Mouse (Mus musculus): ENCODE results near the gene Scrn2. TPM values are rescaled to one million over a fixed set of nuclear protein-coding genes. Genes with fewer than 3 reads are reported as not detected.

Scrn2 gene
- 6.3 and 7.4 TPM in 2 replicates for polyA plus RNA-seq (2021; fragmentation: Nextera tagmentation)
- long read RNA-seq, experiment 1, transcript Scrn2-201 (8 exons, 1,530 nt) = major isoform, 20 of 35 reads
- long read RNA-seq, experiment 1, partial matches to known transcripts = 8 of 35 reads
- long read RNA-seq, experiment 1, other reads (novel, unspliced or antisense) = 6 of 35 reads
- long read RNA-seq, experiment 2, transcript Scrn2-201 (8 exons, 1,530 nt) = major isoform, 6 of 10 reads
- long read RNA-seq, experiment 2, partial matches to known transcripts = 4 of 10 reads
- long read RNA-seq, experiment 2, other reads (novel, unspliced or antisense) = 0 of 10 reads

GRCm38 (mm10) chr11:97029686-97030417 lies at the start of gene Scrn2:
Scrn2 (plus strand) TSS chr11:97029938.

GRCm38 (mm10) chr11:96982859-96983258 lies 46.9 kb upstream of the Scrn2 start, which contains the start of gene Sp2:
Sp2 (minus strand) TSS chr11:96982959.

GRCm38 (mm10) chr11:97013121-97013670 lies 16.5 kb upstream of the Scrn2 start, which contains the start of gene Sp6:
Sp6 (plus strand) TSS chr11:97013394.

DNA sequence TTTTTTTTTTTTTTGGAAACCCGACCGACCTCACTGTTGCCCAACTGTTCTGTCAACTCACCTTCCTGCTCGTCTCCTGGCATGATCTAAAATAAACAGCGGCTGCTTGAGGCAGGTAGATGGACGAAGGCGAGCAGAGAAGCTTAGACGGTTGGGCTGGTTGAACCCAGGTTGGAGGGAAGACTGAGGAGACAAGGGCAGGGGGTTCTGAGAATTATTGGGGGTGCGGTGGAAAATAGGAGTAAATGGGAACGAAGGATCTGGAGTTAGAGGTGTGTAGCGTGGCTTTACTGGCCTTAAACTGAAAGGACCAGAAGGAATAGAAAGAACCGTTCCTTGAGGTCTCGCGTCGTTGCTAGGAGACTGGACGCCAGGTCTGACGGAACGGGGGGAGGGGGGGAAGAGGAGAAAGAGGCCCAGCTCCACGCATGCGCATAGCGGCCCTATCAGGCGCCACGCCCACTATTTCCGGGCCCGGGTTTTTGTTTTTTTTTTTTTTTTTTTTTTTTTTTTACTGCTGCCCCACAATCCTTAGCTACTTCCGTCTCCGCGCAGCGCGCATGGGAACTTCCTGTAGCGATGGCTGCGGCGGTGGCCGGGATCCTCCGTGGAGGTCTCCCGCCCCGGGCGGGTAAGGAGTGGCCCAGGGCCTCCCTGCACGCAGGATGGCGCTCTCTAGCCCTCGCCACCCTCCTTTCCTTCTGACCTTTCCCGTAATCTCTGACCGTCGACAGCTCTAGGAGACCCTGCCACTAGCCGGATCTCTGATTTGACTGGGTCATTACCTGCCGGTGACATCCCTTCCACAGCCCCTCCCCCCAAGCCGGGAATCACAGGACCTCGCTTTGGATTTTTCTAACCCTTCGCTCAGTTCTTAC lies 11.5 kb downstream of the Scrn2 start, which contains the start of the genes Lrrc46 and Mrpl10:
Gene Lrrc46, minus strand, starts transcription at position 386 of the 878 bp plus-strand sequence.
Gene Mrpl10, plus strand, starts transcription at position 539 of the 878 bp plus-strand sequence.

DNA sequence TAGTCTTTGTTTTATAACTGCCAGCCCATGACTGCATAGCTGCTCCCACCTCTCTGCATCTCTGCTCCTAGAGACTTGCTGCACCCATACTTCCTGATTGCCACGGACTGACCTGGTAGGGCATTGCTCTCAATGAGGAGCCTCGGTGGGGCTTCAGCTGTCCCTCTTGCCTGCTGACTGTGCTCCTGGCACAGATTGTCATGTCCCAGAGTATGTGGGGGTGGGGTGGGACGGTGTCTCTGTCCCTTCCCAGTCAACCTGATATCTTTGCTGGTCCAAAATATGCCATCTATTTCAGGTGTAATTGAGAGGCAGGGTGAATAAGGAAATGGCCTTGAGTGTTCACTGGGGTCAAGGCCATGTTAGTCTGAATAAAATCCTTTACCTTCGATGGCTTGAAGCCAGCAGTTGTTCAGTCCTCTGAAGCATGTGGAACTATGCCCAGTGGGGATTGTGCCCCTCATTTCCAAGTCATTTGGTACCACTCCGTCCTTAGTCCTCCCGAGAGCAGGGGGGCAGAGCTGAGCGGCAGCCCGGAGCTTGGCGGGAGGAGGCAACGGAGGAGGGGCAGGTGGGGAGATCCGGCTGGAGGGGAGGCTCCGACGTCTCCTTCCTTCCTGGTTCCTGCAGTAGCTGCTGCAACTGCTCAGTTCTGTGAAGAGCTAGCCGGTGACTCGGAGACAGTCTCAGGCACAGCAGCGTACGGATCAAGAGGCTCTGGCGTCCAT lies 20.6 kb downstream of the Scrn2 start, which contains the start of gene Osbpl7:
Gene Osbpl7, plus strand, starts transcription at position 413 of the 728 bp plus-strand sequence.

Other genes with a start within 250 kb of the Scrn2 start
- gene Cbx1, start 240.8 kb upstream of the Scrn2 start, polyA plus RNA-seq (2021; fragmentation: Nextera tagmentation) = 25.2 and 35.2 TPM in 2 replicates
- gene Nfe2l1, start 200.0 kb upstream of the Scrn2 start, polyA plus RNA-seq (2021; fragmentation: Nextera tagmentation) = 49.3 and 58.5 TPM in 2 replicates
- 8.5 and 22.0 TPM in 2 replicates for gene Copz2, start 180.1 kb upstream of the Scrn2 start, polyA plus RNA-seq (2021; fragmentation: Nextera tagmentation)
- gene Cdk5rap3, start 113.4 kb upstream of the Scrn2 start, polyA plus RNA-seq (2021; fragmentation: Nextera tagmentation) = 35.2 and 39.4 TPM in 2 replicates
- gene Prr15l, start 101.8 kb upstream of the Scrn2 start, polyA plus RNA-seq (2021; fragmentation: Nextera tagmentation) = 0.16 TPM in 1 of 2 replicates, not detected in the other
- 31.9 and 40.4 TPM in 2 replicates for gene Pnpo, start 86.0 kb upstream of the Scrn2 start, polyA plus RNA-seq (2021; fragmentation: Nextera tagmentation)
- gene Sp2, start 47.0 kb upstream of the Scrn2 start, polyA plus RNA-seq (2021; fragmentation: Nextera tagmentation) = 3.6 and 7.2 TPM in 2 replicates
- gene Sp6, start 16.5 kb upstream of the Scrn2 start, polyA plus RNA-seq (2021; fragmentation: Nextera tagmentation) = 0.09 and 0.13 TPM in 2 replicates
- 0.78 and 0.80 TPM in 2 replicates for gene Lrrc46, start 11.5 kb downstream of the Scrn2 start, polyA plus RNA-seq (2021; fragmentation: Nextera tagmentation)
- gene Mrpl10, start 11.6 kb downstream of the Scrn2 start, polyA plus RNA-seq (2021; fragmentation: Nextera tagmentation) = 63.3 and 69.1 TPM in 2 replicates
- 4.2 and 4.7 TPM in 2 replicates for gene Osbpl7, start 20.7 kb downstream of the Scrn2 start, polyA plus RNA-seq (2021; fragmentation: Nextera tagmentation)
- gene Tbx21, start 85.4 kb downstream of the Scrn2 start, polyA plus RNA-seq (2021; fragmentation: Nextera tagmentation) = 0.14 TPM in 1 of 2 replicates, not detected in the other
- gene Tbkbp1, start 121.6 kb downstream of the Scrn2 start, polyA plus RNA-seq (2021; fragmentation: Nextera tagmentation) = 1.2 and 2.4 TPM in 2 replicates
- 9.4 and 10.9 TPM in 2 replicates for gene Kpnb1, start 157.9 kb downstream of the Scrn2 start, polyA plus RNA-seq (2021; fragmentation: Nextera tagmentation)